Mouse (Mus musculus) testis, postnatal 10 days (tissue): ENCODE measurements at regions not wholly inside any gene's neighbourhood (a gene's known extent, or its start where the extent isn't known, plus 50 kb on each side); places are given as distances from the start of the nearest gene placed in this dataset.

ENCODE experiments used
- DNase-seq: peaks from one replicate; pipeline ENCODE4 v3.0.0; 2021; ENCODE audit warnings: low spot score

DNA sequence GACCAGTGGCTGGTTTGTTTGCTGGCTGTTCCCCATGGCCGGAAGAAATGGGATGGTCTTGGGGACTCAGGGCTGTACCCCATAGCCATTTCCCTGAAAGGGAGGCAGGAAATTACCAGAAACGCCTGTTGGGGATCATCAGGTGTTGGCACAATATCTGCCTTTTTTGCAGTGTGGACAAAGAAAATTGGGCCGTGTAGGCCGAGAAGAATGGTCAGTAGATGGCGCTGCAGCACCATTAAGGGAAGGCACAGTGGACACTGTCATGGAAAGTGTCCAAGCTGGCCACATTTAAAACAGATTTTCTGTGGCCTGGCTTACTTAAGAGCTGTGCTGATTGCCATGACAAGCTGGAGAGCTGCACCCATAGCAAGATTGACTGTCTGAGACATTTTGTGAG is 358.1 kb downstream of the Slxl1 start:
- peak; percentile 40 for DNase-seq
